Mouse (Mus musculus): ENCODE data around the gene Gm15140. TPM values are rescaled to one million over a fixed set of nuclear protein-coding genes. Genes with fewer than 3 reads are reported as not detected.
"Not testable (repeated sequence)": the region's sequence is repeated elsewhere in the genome, so short reads cannot be mapped to it uniquely, and the experiment has no call there.

Gm15140 gene
- not detected for total RNA-seq (2021)

- DNase-seq (ENCODE audit: low spot score); intact Hi-C loops (cut with DNase I): not testable (repeated sequence)
Observed at GRCm38 (mm10) chrX:154120585-154120984, at the start of gene Gm15140. Gene Gm15140 (minus strand): TSS chrX:154120685.

Other genes starting within 250 kb of the Gm15140 start
- gene Samt1, start 108.0 kb downstream of the Gm15140 start, total RNA-seq (2021), result not detected
- gene 4921511M17Rik, start 86.9 kb downstream of the Gm15140 start, total RNA-seq (2021), result not detected
- not detected for gene Gm10057, start 65.6 kb downstream of the Gm15140 start, total RNA-seq (2021)
- not detected for gene 4930524N10Rik, start 222.7 kb upstream of the Gm15140 start, total RNA-seq (2021)